Mouse (Mus musculus) midbrain, embryonic 16.5 days (tissue): Measurements from ENCODE around the gene Zfp639. TPM values are rescaled to one million over a fixed set of nuclear protein-coding genes. Genes with fewer than 3 reads are reported as not detected.

Source experiments
- ATAC-seq: fragments of 200-750 bp; cut with Nextera tagmentation; 2 replicates; pipeline ENCODE4 v1.8.0; 2017; ENCODE audit warnings: moderate TSS enrichment
- H3K27ac ChIP-seq: fragments of 300-500 bp; sonication (generic); 2 replicates; pipeline ENCODE4 v1.5.1; 2014; ENCODE audit warnings: mild to moderate bottlenecking, low read length, mixed read lengths
- H3K27me3 ChIP-seq: fragments of 300-500 bp; sonication (generic); 2 replicates; pipeline ENCODE4 v1.6.1; 2014; ENCODE audit warnings: low read depth, low read length, mixed read lengths; ENCODE audit not compliant: control insufficient read depth, insufficient read depth
- H3K36me3 ChIP-seq: fragments of 300-500 bp; sonication (generic); 2 replicates; pipeline ENCODE4 v1.6.1; 2014; ENCODE audit warnings: mild to moderate bottlenecking, low read length, moderate library complexity, mixed read lengths; ENCODE audit not compliant: control insufficient read depth, insufficient read depth
- H3K4me1 ChIP-seq: fragments of 300-500 bp; sonication (generic); 2 replicates; pipeline ENCODE4 v1.6.1; 2014; ENCODE audit warnings: mild to moderate bottlenecking, low read length, mixed read lengths; ENCODE audit not compliant: control insufficient read depth, insufficient read depth
- H3K4me2 ChIP-seq: fragments of 300-500 bp; sonication (generic); 2 replicates; pipeline ENCODE4 v1.6.1; 2014; ENCODE audit warnings: mild to moderate bottlenecking, low read length, mixed read lengths
- H3K4me3 ChIP-seq: fragments of 300-500 bp; sonication (generic); 2 replicates; pipeline ENCODE4 v1.5.1; 2014; ENCODE audit warnings: low read depth, mild to moderate bottlenecking, low read length, moderate library complexity, mixed read lengths
- H3K9ac ChIP-seq: fragments of 300-500 bp; sonication (generic); 2 replicates; pipeline ENCODE4 v1.6.1; 2014; ENCODE audit warnings: low read depth, low read length, mixed read lengths
- H3K9me3 ChIP-seq: fragments of 300-500 bp; sonication (generic); replicated peaks from 2 replicates; pipeline ENCODE4 v1.6.1; 2014; ENCODE audit warnings: mild to moderate bottlenecking, low read length, mixed read lengths; ENCODE audit not compliant: control insufficient read depth, poor library complexity, severe bottlenecking
- WGBS: fragments of 180-500 bp; shearing (Covaris S2); extraction: QIAGEN DNeasy Blood & Tissue Kit; methylation state at CpG from one replicate; pipeline ENCODE4 v1.1.7; 2014; 5-methylcytosine and 5-hydroxymethylcytosine counted together
- polyA plus RNA-seq: library from polyadenylated mRNA; unstranded; fragments of >200 nt; fragmentation: Nextera tagmentation; extraction: Ambion mirVana; gene quantifications from 2 replicates; pipeline ENCODE4 v1.2.1, GENCODE M21; 2015

Gene Zfp639
- polyA plus RNA-seq, 1 experiment from 2014 or later, result 41.7 TPM

DNA sequence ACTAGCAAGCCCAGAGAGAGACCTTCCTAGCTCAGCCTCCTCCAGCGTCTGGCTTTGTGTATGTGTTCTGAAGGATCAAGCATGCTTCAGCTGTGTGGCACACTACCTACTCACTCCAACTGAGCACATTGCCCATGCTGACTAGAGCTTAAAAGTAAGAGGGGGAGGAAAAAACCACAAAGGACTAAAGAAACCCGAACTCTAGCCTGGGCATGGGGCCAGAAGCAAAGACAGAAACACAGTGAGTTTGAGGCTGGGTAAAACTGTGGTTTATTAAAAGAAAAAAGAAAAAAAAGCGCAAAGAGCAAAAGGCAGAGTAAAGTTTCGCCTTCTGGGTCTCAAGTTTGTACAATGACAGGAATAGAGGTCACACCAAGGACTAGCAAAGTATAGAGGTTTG lies 23.5 kb upstream of the Zfp639 start:
- 83% methylated on average over 4 of the region's 4 CpGs for WGBS
- Histone ChIP-seq H3K9ac (no peak overlapping the region), H3K4me1 (no peaks in the 10 kb centered on the region), H3K27ac (no peak overlapping the region), H3K4me3 (no peak overlapping the region), H3K27me3 (no peaks in the 10 kb centered on the region), H3K4me2 (no peak overlapping the region), H3K9me3 (no peaks in the 10 kb centered on the region), H3K36me3 (no peaks in the 10 kb centered on the region)
- no peak for ATAC-seq

DNA sequence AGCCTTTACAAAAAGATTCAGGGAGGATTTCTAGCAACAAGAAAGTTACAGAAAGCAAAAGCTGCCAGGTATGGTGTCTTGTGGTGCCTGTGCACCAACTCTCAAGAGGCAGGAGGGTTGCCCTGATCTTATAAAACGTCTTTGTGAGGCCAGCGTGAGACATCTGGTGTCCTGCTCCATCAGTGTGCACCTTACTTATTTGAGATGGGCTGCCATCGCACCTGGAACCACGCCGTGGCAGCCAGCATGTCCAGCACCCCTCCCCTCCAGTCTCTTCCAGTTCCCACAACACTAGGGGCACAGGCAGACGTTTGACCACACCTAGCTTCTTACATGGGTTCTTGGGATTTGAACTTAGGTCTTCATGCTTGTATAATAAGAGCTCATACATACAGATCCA lies 21.9 kb upstream of the Zfp639 start:
- Histone ChIP-seq H3K9ac (no peak overlapping the region), H3K4me3 (no peak overlapping the region), H3K9me3 (no peaks in the 10 kb centered on the region), H3K4me1 (no peaks in the 10 kb centered on the region), H3K36me3 (no peaks in the 10 kb centered on the region), H3K4me2 (no peak overlapping the region), H3K27ac (no peak overlapping the region), H3K27me3 (no peaks in the 10 kb centered on the region)
- 85% methylated on average over 6 of the region's 6 CpGs for WGBS
- no peak for ATAC-seq

GRCm38 (mm10) chr3:32490076-32490927 lies 19.8 kb upstream of the Zfp639 start:
- WGBS, result 87% methylated on average over 15 of the region's 15 CpGs
- Histone ChIP-seq H3K27me3 (no peaks in the 10 kb centered on the region), H3K4me3 (no peak overlapping the region), H3K9ac (no peak overlapping the region), H3K36me3 (no peaks in the 10 kb centered on the region), H3K27ac (no peak overlapping the region), H3K4me2 (no peak overlapping the region), H3K4me1 (no peaks in the 10 kb centered on the region), H3K9me3 (no peaks in the 10 kb centered on the region)
- no peak for ATAC-seq

GRCm38 (mm10) chr3:32490928-32491315 lies 19.1 kb upstream of the Zfp639 start:
- H3K4me3 ChIP-seq, result no peak overlapping the region
- no peaks in the 10 kb centered on the region for H3K27me3 ChIP-seq
- no peak for ATAC-seq

GRCm38 (mm10) chr3:32492097-32493090 lies 17.7 kb upstream of the Zfp639 start, which contains the start of gene Kcnmb3:
Gene Kcnmb3, minus strand, starts transcription at chr3:32492231.
- H3K36me3 ChIP-seq, result no peaks in the 10 kb centered on the region
- no peaks in the 10 kb centered on the region; the same call in 1 of the 2 replicates for H3K4me1 ChIP-seq
- no peak for ATAC-seq
- H3K27ac ChIP-seq, result no peak within 1 kb of the TSS
- H3K9me3 ChIP-seq, result no peaks in the 10 kb centered on the region
- no peak within 1 kb of the TSS for H3K4me3 ChIP-seq
- no peaks in the 10 kb centered on the region for H3K27me3 ChIP-seq
- H3K9ac ChIP-seq, result no peak within 1 kb of the TSS
- WGBS, result 81% methylated on average over 11 of the region's 11 CpGs
- H3K4me2 ChIP-seq, result no peak within 1 kb of the TSS

More at GRCm38 (mm10) chr3:32490928-32491315, 19.1 kb upstream of the Zfp639 start:
- no peaks in the 10 kb centered on the region for H3K36me3 ChIP-seq
- H3K9ac ChIP-seq, result no peak overlapping the region
- no peak overlapping the region for H3K4me2 ChIP-seq
- H3K4me1 ChIP-seq, result no peaks in the 10 kb centered on the region
- no peak overlapping the region for H3K27ac ChIP-seq
- no peaks in the 10 kb centered on the region for H3K9me3 ChIP-seq

GRCm38 (mm10) chr3:32494387-32495087 lies 15.5 kb upstream of the Zfp639 start:
- Histone ChIP-seq H3K9ac (no peak overlapping the region), H3K36me3 (no peaks in the 10 kb centered on the region), H3K4me1 (no peaks in the 10 kb centered on the region; the same call in 1 of the 2 replicates), H3K4me3 (no peak overlapping the region), H3K27ac (no peak overlapping the region), H3K9me3 (no peaks in the 10 kb centered on the region), H3K27me3 (no peaks in the 10 kb centered on the region), H3K4me2 (no peak overlapping the region)
- 86% methylated on average over 8 of the region's 8 CpGs for WGBS
- ATAC-seq, result no peak

DNA sequence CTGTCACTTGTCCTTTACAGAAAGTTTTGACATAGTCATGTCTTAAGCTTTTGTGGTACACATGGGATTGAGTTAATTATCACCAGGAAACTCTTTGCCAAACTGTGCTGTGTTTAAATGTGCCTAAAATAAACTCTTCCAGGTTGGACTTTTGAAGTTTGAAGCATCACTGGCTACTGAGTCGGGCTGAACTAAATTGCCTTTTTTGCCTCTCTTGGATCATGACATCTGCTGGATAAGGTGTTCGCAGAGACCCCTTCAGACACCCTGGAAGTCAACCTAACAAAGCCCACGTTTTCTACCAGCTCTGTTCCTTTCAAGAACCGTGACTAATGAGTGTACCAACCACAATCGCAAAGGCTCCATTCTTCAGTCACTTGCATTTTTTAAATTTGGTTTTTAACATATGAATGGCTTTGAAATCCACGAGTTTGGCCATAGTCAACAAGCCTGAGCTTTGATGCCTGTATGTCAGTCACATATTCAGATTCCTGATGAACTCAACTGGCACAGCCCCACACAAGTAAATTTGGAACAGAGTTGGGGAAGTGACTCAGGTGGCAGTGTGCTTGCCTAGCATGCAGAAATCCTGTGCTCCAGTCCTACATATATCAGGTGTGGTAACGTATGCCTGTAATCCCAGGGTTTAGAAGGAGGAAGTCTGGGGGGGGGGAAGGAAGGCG lies 14.8 kb upstream of the Zfp639 start:
- H3K9me3 ChIP-seq, result no peaks in the 10 kb centered on the region
- no peak overlapping the region for H3K27ac ChIP-seq
- no peaks in the 10 kb centered on the region for H3K36me3 ChIP-seq
- H3K4me1 ChIP-seq, result no peaks in the 10 kb centered on the region; the same call in 1 of the 2 replicates
- 33% methylated on average over 8 of the region's 8 CpGs for WGBS
- no peaks in the 10 kb centered on the region for H3K27me3 ChIP-seq
- H3K4me3 ChIP-seq, result no peak overlapping the region
- H3K9ac ChIP-seq, result no peak overlapping the region
- H3K4me2 ChIP-seq, result no peak overlapping the region
- ATAC-seq, result no peak
